Mouse (Mus musculus) heart, embryonic 13.5 days (tissue): ENCODE data around the gene Itsn2. TPM values are rescaled to one million over a fixed set of nuclear protein-coding genes. Genes with fewer than 3 reads are reported as not detected.

Experiments used
- ATAC-seq: fragments of 200-750 bp; cut with Nextera tagmentation; 2 replicates; pipeline ENCODE4 v1.8.0; 2017; ENCODE audit warnings: moderate TSS enrichment; ENCODE audit not compliant: insufficient number of reproducible peaks, low FRiP score, low TSS enrichment; ENCODE audit errors: extremely low read depth
- H3K27ac ChIP-seq: fragments of 300-500 bp; sonication (generic); replicated peaks from 2 replicates; pipeline ENCODE4 v1.5.1; 2015; ENCODE audit warnings: moderate library complexity, mild to moderate bottlenecking, inconsistent platforms
- H3K27me3 ChIP-seq: fragments of 300-500 bp; sonication (generic); replicated peaks from 2 replicates; pipeline ENCODE4 v1.6.1; 2015; ENCODE audit warnings: mild to moderate bottlenecking, inconsistent platforms
- H3K36me3 ChIP-seq: fragments of 300-500 bp; sonication (generic); 2 replicates; pipeline ENCODE4 v1.6.1; 2015; ENCODE audit warnings: mild to moderate bottlenecking, inconsistent platforms
- H3K4me1 ChIP-seq: fragments of 300-500 bp; sonication (generic); 2 replicates; pipeline ENCODE4 v1.6.1; 2015; ENCODE audit warnings: inconsistent platforms
- H3K4me2 ChIP-seq: fragments of 300-500 bp; sonication (generic); 2 replicates; pipeline ENCODE4 v1.6.1; 2015; ENCODE audit warnings: inconsistent platforms, mild to moderate bottlenecking, moderate library complexity
- H3K4me3 ChIP-seq: fragments of 300-500 bp; sonication (generic); 2 replicates; pipeline ENCODE4 v1.5.1; 2015; ENCODE audit warnings: moderate library complexity, mild to moderate bottlenecking, inconsistent platforms
- H3K9ac ChIP-seq: fragments of 300-500 bp; sonication (generic); 2 replicates; pipeline ENCODE4 v1.6.1; 2015; ENCODE audit warnings: inconsistent platforms, mild to moderate bottlenecking, moderate library complexity
- H3K9me3 ChIP-seq: fragments of 300-500 bp; sonication (generic); 2 replicates; pipeline ENCODE4 v1.6.1; 2016; ENCODE audit warnings: inconsistent platforms
- WGBS: fragments of 180-500 bp; shearing (Covaris S2); methylation state at CpG from one replicate; pipeline ENCODE4 v1.1.7; 2015; ENCODE audit warnings: mixed read lengths; 5-methylcytosine and 5-hydroxymethylcytosine counted together
- polyA plus RNA-seq: library from polyadenylated mRNA; unstranded; fragments of >200 nt; fragmentation: Nextera tagmentation; extraction: Ambion mirVana; gene quantifications from 2 replicates; pipeline ENCODE4 v1.2.1, GENCODE M21; 2015

The Itsn2 gene
- polyA plus RNA-seq, 1 experiment from 2014 or later: 27.9 TPM

DNA sequence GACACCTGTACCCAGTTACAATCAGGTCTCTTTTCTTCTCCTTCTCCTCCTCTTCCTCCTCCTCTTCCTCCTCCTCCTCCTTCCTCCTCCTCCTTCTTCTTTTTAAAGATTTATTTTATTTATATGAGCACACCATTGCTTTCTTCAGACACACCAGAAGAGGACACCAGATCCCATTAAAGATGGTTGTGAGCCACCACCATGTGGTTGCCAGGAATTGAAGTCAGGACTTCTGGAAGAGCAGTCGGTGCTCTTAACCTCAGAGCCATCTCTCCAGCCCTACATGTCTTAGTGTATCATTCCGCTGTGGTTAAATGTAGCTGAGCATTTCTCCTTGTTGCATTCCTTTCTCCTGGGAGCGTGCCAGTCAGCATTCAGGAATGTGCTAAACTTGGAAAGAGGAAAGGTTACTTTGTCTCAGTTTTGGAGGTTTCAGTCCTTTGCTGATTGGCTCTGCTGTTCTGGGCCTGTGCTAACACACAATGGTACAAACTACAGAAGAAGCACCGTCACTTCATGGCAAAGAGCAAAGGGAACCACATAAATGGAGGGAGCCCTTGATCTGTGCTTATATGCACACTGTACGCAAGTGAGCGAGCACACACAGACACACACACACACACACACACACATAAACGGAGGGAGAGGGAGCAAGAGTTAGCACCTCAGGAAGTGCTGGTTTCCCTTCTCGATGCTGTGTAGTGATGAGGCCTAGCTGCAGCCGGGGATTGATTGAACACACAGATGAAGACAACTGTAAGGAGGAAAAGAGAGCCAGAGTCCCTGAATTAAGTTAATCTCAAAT is 33.8 kb upstream of the Itsn2 start:
- Histone ChIP-seq H3K4me2 (peak overlapping the region; percentile 5; the same call in 1 of the 2 replicates), H3K9me3 (no peaks in the 10 kb centered on the region; the same call in 1 of the 2 replicates), H3K27me3 (no peaks in the 10 kb centered on the region), H3K9ac (no peak overlapping the region), H3K4me1 (peaks cover 27% of the 10 kb centered on the region), H3K27ac (peak overlapping the region; percentile 78), H3K4me3 (no peak overlapping the region), H3K36me3 (no peaks in the 10 kb centered on the region)
- WGBS: 30% methylated on average over 9 of the region's 9 CpGs
- no peak for ATAC-seq

DNA sequence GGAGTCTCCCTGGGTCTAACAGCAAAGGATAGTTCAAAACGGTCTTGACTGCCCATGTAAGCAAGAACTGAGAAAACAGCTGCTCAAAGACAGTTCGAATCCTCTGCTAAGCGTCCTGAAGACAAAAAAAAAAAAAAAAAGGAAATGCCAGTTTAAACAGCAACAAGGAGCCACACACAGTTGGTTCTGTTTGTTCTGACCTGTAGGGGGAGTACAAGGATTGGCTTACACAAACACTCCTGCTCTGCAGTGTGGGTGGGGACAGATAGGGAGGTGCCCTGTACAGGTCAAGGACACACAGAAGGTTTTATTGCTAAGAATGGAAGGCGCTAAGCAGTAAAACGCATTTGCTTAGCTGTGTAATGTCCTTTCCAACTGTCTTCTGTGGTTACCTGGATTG is 20.6 kb upstream of the Itsn2 start:
- H3K27me3 ChIP-seq: no peaks in the 10 kb centered on the region
- no peak overlapping the region for H3K4me2 ChIP-seq
- H3K9ac ChIP-seq: no peak overlapping the region
- no peak overlapping the region for H3K4me3 ChIP-seq
- no peak for ATAC-seq
- H3K4me1 ChIP-seq: 0 out of 2 replicates have a peak, but pooled peaks cover 3% of the 10 kb centered on the region
- no peaks in the 10 kb centered on the region for H3K9me3 ChIP-seq
- no peak overlapping the region for H3K27ac ChIP-seq
- WGBS: 37% methylated on average over 5 of the region's 5 CpGs
- H3K36me3 ChIP-seq: no peaks in the 10 kb centered on the region

DNA sequence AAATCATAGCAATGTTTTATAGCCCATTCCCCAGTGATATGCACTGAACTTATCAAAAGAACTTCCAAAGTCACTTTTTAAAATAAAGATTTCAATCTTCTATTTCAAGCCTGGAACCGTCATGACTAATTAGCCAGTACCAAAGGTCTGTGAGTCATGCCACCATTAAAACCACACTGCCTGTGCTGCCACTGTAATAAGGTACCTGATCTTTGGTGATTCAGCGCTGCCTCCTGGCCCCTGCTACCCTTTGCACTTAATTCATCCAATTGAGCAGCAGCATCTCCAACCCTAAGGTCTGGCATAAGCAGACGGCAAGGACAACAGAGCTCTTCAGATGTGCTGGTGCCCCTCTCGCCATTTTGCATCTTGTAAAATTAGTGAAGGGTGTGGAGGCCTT is 18.4 kb upstream of the Itsn2 start:
- H3K4me1 ChIP-seq: 0 out of 2 replicates have a peak, but pooled peaks cover 3% of the 10 kb centered on the region
- no peak overlapping the region for H3K9ac ChIP-seq
- ATAC-seq: no peak
- H3K27ac ChIP-seq: no peak overlapping the region
- H3K9me3 ChIP-seq: no peaks in the 10 kb centered on the region
- no peaks in the 10 kb centered on the region for H3K27me3 ChIP-seq
- H3K4me2 ChIP-seq: no peak overlapping the region
- H3K4me3 ChIP-seq: no peak overlapping the region
- no peaks in the 10 kb centered on the region for H3K36me3 ChIP-seq
- 75% methylated on average over 4 of the region's 4 CpGs for WGBS

DNA sequence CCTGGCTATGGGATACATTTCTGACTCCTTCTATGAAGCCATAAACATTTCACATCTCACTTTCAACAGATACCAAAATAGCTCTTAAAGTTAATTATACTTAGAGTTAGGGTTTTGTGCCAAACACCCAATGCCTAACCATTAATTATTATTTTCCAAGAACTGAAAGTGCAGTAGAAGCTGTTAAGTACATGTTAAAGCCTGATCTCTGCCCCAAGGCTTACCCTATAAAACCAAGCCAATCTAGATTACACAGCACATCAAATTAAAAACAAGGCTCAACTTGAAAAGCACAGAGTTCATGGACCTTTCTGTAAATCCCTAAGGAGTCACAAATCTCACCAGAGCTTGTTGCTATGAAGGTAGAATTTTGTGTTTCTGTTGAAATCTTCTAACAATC is 10.1 kb upstream of the Itsn2 start:
- no peak for ATAC-seq
- Histone ChIP-seq H3K9ac (no peak overlapping the region), H3K27me3 (no peaks in the 10 kb centered on the region), H3K4me2 (no peak overlapping the region), H3K36me3 (no peaks in the 10 kb centered on the region), H3K4me1 (no peaks in the 10 kb centered on the region), H3K27ac (no peak overlapping the region), H3K4me3 (no peak overlapping the region), H3K9me3 (no peaks in the 10 kb centered on the region)

DNA sequence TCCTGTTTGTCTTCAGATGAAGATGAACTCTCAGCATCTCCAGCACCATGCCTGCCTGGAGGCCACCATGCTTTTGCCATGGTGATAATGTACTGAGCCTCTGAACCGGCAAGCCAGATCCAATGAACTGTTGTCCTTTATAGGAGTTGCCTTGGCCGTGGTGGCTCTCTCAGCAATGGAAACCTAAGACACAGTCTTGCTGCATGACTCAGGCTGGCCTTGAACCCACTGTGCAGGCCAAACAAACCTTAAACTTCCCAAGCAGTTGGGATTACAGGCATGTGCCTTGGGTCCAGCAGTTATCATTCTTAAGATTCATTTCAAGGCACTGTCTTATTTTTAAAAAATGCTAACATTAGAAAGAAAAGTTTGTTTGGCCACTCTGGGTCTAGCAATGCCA is 4.6 kb upstream of the Itsn2 start:
- Histone ChIP-seq H3K27ac (no peak overlapping the region), H3K9ac (no peak overlapping the region), H3K4me3 (no peak overlapping the region), H3K36me3 (no peaks in the 10 kb centered on the region), H3K4me1 (peaks cover 7% of the 10 kb centered on the region), H3K4me2 (no peak overlapping the region), H3K27me3 (no peaks in the 10 kb centered on the region), H3K9me3 (no peaks in the 10 kb centered on the region)
- ATAC-seq: no peak
- 73% methylated on average over 2 of the region's 2 CpGs for WGBS

DNA sequence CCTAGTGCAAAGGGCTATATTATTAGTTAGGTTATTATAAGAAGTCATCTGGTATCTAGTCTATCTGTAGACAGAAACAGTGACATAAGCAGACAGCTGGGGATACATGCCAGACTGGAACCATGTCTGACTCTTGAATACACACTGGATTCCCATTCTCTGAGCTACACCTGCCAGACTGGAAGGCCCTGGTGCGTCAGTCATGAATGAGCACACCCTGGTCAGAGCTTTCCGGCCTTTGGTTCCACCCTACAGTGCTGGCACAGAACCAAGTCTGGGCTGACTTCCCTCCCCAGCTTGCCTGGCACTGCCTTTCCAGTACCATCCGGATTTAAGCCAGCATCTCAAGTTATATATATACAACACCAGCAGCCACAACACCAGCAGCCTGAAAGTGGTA is 3.8 kb upstream of the Itsn2 start:
- 53% methylated on average over 3 of the region's 3 CpGs for WGBS
- no peak for ATAC-seq

DNA sequence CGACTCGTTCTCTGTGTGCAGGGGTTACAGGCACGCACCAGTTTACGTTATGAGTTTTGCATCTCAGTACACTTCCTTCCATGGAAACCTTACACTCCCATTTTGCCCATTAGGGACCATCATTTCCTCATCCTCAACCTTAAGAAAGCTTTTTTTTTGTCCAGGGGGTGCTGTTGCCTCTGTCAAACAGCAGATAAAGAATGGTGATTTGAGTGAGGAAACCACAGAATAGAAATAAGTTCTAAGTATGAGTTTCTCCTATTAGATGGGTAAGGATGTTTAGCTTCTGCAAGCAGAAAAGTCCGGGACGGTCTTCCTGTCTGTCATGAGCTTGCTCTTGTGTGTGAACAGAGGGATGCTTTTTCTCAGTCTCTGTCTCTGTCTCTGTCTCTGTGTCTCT is 413 bp upstream of the Itsn2 start:
- H3K36me3 ChIP-seq: no peaks in the 10 kb centered on the region
- peak overlapping the region; percentile 96 for H3K9ac ChIP-seq
- no peak for ATAC-seq
- no peaks in the 10 kb centered on the region for H3K9me3 ChIP-seq
- H3K27ac ChIP-seq: no peak overlapping the region
- H3K4me3 ChIP-seq: peak overlapping the region; percentile 92
- peaks cover 20% of the 10 kb centered on the region for H3K4me1 ChIP-seq
- H3K4me2 ChIP-seq: peak overlapping the region; percentile 78
- whole genome bisulfite sequencing: 61% methylated on average over 6 of the region's 6 CpGs
- no peaks in the 10 kb centered on the region for H3K27me3 ChIP-seq

More for the DNA sequence above, 3.8 kb upstream of the Itsn2 start:
- H3K4me2 ChIP-seq: no peak overlapping the region
- H3K9me3 ChIP-seq: no peaks in the 10 kb centered on the region
- H3K4me1 ChIP-seq: peaks cover 7% of the 10 kb centered on the region
- H3K4me3 ChIP-seq: no peak overlapping the region
- no peak overlapping the region for H3K9ac ChIP-seq
- no peaks in the 10 kb centered on the region for H3K36me3 ChIP-seq
- H3K27me3 ChIP-seq: no peaks in the 10 kb centered on the region
- no peak overlapping the region for H3K27ac ChIP-seq

DNA sequence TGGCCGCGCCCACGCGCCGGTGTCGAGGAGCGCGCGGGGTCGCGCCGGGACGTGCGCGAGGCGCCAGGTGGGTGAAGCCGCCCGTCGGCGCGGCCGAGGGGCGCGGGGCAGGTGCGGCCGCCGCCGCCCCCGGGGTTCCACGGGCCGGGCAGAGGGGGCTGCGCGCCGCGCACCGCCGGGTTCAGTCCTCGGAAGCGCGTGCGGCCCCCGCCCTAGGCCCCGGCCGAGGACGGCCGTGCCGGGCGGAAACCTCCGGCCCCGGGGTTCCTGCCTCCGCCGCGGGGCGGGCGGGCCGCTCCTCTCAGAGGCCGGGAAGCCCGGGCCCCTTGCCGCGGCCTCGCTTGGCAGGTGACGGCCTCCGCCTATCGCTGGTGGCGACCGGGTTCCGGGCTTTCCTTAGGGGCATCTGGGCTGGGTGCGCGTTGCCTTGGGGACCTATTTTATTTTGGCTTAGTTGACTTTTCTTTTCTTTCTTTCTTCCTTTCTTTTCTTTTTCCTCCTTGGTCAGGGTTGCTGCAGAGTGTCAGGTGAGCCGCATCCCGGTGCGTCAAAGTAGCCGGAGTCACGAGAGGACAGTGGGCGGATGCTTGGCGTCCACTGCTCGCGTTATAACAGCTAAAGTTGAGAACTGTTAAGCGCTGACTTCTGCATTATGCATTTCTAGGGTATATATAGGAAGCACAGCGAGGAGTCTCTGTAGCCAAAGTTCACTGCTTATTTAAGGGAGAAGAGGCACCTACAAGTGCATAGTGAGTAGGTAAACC is 910 bp downstream of the Itsn2 start:
- H3K4me1 ChIP-seq: peaks cover 20% of the 10 kb centered on the region
- no peaks in the 10 kb centered on the region for H3K9me3 ChIP-seq
- peak; percentile 63 for ATAC-seq
- under 1% methylated on average over 77 of the region's 80 CpGs for WGBS
- H3K27me3 ChIP-seq: no peaks in the 10 kb centered on the region
- peak overlapping the region; percentile 78 for H3K4me2 ChIP-seq
- peak overlapping the region; percentile 90 for H3K27ac ChIP-seq
- H3K36me3 ChIP-seq: no peaks in the 10 kb centered on the region
- H3K9ac ChIP-seq: peak overlapping the region; percentile 96
- peak overlapping the region; percentile 92 for H3K4me3 ChIP-seq

DNA sequence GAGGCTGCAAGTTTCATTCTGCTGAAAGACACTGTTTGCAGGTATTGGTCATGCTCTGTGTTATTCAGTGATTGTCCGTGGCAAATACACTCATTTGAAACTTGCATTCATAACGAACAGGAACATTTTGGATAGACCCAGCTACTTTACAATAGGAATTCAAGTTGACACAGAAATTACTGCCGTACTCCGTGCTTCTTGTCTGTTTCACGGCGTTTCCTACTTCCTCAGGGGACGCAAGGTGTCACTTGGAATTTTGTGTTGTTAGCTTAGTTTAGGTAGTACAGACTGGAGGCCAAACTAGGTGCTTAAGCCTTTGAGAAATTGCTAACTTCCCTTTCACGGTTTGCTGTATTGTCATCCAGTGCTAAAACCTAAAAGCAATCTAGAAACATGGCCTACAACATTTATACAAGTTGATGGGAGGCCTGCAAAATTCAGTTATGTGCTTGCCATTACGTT is 1.5 kb downstream of the Itsn2 start:
- no peaks in the 10 kb centered on the region for H3K9me3 ChIP-seq
- ATAC-seq: no peak
- 51% methylated on average over 9 of the region's 9 CpGs for WGBS
- peak overlapping the region; percentile 78 for H3K4me2 ChIP-seq
- peaks cover 27% of the 10 kb centered on the region for H3K4me1 ChIP-seq
- no peak overlapping the region for H3K27ac ChIP-seq
- H3K36me3 ChIP-seq: no peaks in the 10 kb centered on the region
- peak overlapping the region; percentile 92 for H3K4me3 ChIP-seq
- H3K9ac ChIP-seq: peak overlapping the region; percentile 96
- no peaks in the 10 kb centered on the region for H3K27me3 ChIP-seq

DNA sequence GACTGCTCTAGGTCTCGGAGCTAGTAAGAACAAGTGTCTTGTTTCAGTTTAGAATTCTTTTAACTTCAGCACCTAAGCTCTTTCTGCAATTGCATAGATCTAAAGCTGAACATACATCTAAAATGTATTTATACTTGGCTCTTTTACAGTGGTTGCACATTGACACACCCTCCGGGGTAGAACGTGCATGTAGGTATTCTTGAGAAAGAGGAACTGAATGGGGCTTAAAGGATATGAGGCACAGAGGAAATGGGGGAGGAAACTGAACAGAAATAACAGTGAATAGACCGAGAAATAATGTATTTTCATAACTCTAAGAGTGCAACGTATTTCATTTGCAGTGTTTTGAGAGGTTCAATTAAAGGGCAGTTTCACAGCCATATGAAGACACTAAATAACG is 2.6 kb downstream of the Itsn2 start:
- ATAC-seq: no peak
- WGBS: 73% methylated on average over 6 of the region's 6 CpGs
- H3K36me3 ChIP-seq: no peaks in the 10 kb centered on the region
- H3K9ac ChIP-seq: no peak overlapping the region
- H3K4me2 ChIP-seq: peak overlapping the region; percentile 18; the same call in 1 of the 2 replicates
- H3K27ac ChIP-seq: no peak overlapping the region
- H3K4me1 ChIP-seq: peaks cover 35% of the 10 kb centered on the region
- H3K9me3 ChIP-seq: no peaks in the 10 kb centered on the region
- H3K4me3 ChIP-seq: 0 out of 2 replicates have a peak overlapping the region, but pooled peaks have one; percentile 8
- H3K27me3 ChIP-seq: no peaks in the 10 kb centered on the region

DNA sequence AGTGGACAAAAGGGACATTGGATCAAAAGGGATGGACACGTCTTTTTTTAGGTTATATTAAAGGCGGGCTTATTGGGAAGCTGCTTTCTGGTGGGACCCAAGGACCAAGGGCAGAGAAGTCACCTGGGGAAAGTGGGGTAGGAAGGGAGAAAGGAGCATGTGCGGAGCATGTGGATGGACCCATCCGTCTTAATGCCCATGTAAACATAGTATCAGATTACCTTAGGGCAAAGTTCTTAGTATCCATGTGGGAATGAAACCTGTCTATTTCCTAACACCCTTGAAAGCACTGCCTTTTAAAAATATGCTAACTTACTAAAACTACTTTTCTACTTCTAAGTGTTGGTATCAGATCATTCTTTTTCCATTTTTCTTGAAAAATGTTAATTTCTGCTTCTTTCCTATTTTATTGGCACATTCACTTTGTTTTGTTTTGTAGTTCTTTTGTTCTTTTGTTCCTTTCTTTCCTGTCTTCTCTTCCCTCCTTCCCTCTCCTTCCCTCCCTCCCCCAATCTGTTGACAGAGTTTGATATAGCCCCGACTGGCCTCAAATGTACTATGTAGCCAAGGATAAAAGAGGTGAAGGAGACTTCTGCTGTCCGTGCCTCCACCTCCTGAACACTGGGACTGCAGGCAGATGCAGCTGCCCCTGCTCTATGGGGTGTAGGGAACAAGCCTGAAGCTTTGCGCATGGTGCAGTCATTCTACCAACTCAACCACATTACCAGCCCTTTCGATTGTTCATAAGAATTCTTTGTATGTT is 6.4 kb downstream of the Itsn2 start:
- Histone ChIP-seq H3K36me3 (no peaks in the 10 kb centered on the region), H3K9me3 (no peaks in the 10 kb centered on the region), H3K4me1 (peaks cover 31% of the 10 kb centered on the region), H3K4me3 (no peak overlapping the region), H3K27me3 (no peaks in the 10 kb centered on the region), H3K9ac (no peak overlapping the region), H3K27ac (no peak overlapping the region), H3K4me2 (no peak overlapping the region)
- whole genome bisulfite sequencing: 60% methylated on average over 8 of the region's 8 CpGs
- no peak for ATAC-seq
